Mouse (Mus musculus): Measurements from ENCODE around the gene Ffar2. TPM values are rescaled to one million over a fixed set of nuclear protein-coding genes. Genes with fewer than 3 reads are reported as not detected.
"Not testable (repeated sequence)": the region's sequence is repeated elsewhere in the genome, so short reads cannot be mapped to it uniquely, and the experiment has no call there.

The Ffar2 gene
- total RNA-seq, 2 experiments from 2014 or later, result not detected

- intact Hi-C loops (cut with DNase I); DNase-seq (ENCODE audit: low spot score in 2 of 2): not testable (repeated sequence)
These were observed 5.3 kb upstream of the Ffar2 start for GRCm38 (mm10) chr7:30828871-30829270.

DNA sequence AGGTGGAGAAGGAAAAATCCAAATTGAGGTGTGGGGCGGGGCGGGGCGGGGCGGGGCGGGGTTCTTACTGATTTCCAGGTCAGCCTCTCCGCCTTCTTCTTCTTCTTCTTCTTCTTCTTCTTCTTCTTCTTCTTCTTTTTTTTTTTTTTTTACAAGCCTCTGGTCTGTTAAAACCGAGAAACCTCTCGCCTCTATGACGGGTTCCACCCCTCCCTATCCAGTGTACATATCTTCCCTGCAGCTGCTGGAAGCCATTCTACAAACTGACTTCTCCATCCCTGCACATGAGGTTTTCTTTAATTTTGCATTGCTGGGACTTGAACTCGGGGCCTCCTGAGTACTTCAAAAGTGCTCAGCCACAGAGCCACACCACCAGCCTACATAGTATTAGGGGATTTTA is 3.1 kb upstream of the Ffar2 start:
- intact Hi-C loops (cut with DNase I), result no loop called here
- DNase-seq (ENCODE audit: low spot score in 2 of 2), result no peak

DNA sequence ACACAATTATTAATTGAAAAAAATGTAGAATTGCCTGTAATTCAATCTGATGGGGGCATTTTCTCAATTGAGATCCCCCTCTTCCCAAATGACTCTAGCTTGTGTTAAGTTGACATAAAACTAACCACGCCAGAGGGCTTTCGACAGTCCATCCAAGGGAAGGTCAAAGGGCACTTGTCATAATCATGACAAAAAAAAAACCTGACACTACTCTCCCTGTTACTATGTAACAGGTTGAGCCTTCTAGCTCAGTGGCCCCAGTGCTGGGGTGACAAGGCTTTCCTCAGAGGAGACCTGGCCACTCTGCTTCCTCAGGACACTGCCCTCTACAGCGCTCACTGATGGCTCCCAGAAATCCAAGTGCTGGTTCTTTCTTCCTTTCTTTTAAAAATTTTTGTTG is 731 bp upstream of the Ffar2 start:
- intact Hi-C loops (cut with DNase I), result no loop called here

DNA sequence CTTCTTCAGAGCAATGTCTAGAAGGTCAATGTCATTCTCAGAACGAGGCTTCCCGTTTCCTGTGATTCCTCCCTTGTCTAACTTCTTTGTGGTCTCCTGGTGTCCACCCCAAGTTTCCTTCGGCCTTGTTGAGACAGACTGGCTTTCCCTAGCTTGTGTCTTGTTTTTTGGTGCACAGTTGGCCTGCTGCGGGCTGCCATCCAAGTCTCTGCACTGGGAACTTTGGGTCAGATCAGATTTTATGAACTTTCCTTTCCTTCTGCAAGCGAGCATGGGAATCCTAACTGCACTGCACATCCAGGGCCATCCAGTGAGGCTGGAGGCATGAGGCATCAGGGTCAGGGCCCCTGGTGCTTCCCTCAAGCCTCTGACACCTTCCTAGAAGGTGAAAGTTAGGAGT is 2.0 kb downstream of the Ffar2 start:
- DNase-seq (ENCODE audit: low spot score in 2 of 2), result no peak
- intact Hi-C loops (cut with DNase I), result no loop called here

More for the DNA sequence above, 731 bp upstream of the Ffar2 start:
- no peak for DNase-seq (ENCODE audit: low spot score in 2 of 2)

DNA sequence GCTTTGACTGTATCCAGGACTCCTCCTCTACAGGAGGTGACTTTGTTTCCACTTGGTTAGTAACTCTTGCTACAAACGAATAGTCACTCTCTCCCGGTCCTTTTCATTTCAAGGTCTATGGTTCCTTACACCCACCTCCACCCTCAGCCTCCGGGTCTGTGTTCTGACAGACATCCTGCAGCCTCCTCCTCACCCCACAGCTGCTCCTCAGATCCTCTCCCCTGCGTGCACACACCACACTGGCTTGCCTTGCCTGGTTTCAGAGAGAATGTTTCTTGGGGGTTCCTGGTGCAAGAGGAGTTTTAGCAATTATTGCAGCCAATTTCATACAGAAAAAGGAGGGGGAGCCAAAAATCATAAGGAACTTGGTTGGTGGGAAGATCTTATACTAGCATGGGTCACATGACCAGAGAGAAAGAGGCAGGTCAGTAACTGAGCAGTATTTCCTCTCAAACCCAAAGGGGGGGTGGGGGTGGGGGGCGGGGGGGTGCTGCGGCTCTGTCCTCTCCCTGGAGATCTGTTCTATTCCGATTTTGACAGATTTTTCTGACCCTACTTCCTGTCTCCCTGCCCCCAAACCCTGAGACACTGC is 2.6 kb downstream of the Ffar2 start:
- no peak for DNase-seq (ENCODE audit: low spot score in 2 of 2)
- intact Hi-C loops (cut with DNase I), result no loop called here

DNA sequence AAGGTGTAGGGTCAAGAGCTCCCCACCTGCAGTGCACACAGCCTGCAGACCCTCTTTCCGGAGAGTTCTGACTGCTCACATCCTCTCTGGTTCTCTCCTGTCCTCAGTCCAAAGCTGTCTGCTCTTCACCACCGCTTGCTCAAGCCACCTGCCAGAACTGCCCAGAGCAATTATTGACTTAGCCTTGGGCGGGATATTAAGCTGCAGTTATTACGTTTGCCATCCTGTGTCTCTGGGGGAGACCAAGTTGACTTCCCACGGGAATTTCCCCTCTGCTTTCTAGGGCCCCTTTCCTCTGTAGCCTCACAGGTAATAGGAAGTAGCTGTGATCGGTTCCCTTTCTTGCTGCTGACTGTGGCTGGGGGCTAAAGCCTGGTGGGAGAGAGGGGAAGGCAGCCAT is 3.4 kb downstream of the Ffar2 start:
- intact Hi-C loops (cut with DNase I), result no loop called here
- no peak for DNase-seq (ENCODE audit: low spot score in 2 of 2)

DNA sequence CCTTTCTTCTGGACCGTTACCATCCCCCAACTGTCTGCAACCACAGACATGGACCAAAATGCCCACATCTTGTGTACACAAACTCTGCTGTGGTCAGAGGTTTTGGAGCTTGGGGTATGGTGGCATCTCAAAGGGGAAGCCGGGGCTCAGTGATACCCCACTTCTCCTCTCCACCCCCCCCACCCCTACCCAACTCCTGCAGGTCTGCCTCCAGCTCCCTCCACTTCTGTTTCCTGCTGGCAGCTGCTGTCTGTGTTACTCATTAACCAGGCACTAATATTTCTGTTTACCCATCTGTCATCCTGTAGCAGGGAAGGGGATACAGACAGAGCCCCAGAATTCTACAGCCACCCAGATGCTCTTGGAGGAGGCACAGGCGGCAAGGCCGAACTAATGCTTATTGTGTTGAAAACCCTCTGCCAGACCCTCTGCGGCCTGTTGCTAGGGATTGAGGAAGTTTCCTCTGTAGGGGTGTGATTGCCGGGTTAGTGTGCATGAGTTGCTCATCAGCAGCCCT is 11.2 kb downstream of the Ffar2 start:
- intact Hi-C loops (cut with DNase I), result loop anchor here (5.0 kb wide), 1 partner anchor 45 kb away; the partner anchor contains the start of gene Ffar3
- no peak for DNase-seq (ENCODE audit: low spot score in 2 of 2)

DNA sequence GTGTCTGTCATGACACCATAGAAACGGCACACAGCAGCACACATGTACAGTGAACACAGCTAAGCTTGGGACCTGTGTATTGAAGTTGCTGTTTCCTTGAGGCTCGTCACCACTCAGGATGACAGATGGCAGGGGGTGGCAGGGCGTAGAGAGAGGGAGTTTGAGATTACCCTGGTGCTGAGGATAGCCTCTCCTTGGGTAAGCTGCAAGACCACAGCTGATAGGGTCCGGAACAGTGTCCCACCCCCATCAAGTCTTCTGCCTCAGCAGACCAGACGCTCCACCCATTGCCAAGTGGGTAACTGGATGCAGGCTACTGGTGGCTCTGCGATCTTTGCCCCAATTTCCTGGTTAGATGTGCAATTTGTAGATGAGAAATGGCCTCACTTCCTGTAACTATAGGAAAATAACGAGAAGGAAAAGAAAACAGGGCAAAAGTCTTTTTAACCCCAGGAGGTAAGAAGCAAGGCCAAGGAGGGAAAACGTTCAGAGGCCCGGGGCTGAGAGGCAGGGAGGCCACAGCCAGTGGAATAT is 11.8 kb downstream of the Ffar2 start:
- intact Hi-C loops (cut with DNase I), result loop anchor here (5.0 kb wide), 1 partner anchor 45 kb away; the partner anchor contains the start of gene Ffar3
- DNase-seq (ENCODE audit: low spot score in 2 of 2), result no peak

GRCm38 (mm10) chr7:30810319-30810718 is 13.3 kb downstream of the Ffar2 start:
- no peak for DNase-seq (ENCODE audit: low spot score in 2 of 2)
- intact Hi-C loops (cut with DNase I), result loop anchor here (5.0 kb wide), 1 partner anchor 47 kb away; the partner anchor contains the start of gene Ffar3

GRCm38 (mm10) chr7:30805924-30806323 is 17.7 kb downstream of the Ffar2 start:
- no peak for DNase-seq (ENCODE audit: low spot score in 2 of 2)
- intact Hi-C loops (cut with DNase I), result no loop called here

DNA sequence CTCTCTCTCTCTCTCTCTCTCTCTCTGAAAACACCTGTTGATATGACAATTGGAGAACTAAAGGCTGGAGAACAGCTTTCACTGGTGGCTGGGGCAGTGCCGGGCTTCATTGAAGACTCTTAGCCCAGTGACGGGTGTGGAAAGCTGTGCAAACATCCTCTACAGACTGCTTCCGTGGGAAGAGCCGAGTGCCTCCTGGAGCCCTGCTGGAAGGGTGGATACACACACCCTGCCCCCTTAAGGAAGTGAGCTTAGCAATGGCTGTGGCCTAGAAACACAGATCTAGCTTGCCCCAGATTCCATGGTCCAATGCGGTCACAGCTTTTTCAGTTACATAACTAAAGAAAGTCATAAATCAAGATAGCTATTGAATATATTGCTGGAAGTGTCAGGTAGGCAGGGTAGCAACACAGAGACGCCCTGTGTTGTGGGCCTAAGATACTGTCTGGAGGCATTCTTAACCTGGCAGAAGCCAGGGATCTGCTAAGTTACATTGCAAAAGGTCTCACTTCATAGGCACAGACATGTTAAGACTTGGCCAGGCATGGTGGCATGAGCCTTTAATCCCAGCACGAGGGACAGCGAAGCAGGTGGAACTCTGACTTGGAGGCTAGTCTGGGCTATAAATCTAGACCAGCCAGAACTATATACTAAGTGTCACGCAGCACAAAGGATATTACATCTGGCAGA is 19.4 kb downstream of the Ffar2 start:
- intact Hi-C loops (cut with DNase I), result no loop called here
- DNase-seq (ENCODE audit: low spot score in 2 of 2), result no peak

GRCm38 (mm10) chr7:30803256-30803655 is 20.3 kb downstream of the Ffar2 start:
- no peak for DNase-seq (ENCODE audit: low spot score in 2 of 2)
- intact Hi-C loops (cut with DNase I), result no loop called here

DNA sequence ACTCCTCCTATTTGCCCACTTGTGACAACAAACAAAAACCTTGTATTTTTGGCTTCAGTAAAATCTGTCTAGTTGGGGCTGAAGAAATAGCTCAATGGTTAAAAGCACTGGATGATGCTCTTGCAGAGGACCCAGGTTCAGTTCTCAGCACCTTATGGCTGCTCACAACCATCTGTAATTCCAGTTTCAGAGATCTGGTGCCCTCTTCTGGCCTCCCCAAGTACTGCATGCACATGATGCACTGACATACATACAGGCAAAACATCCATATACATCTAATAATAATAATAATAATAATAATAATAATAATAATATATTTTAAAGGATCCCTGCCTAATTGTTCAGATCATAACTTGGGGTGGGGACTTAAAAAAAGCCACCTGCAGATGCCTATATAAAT is 22.9 kb downstream of the Ffar2 start:
- DNase-seq (ENCODE audit: low spot score in 2 of 2), result no peak
- intact Hi-C loops (cut with DNase I), result no loop called here

GRCm38 (mm10) chr7:30796790-30797189 is 26.8 kb downstream of the Ffar2 start:
- intact Hi-C loops (cut with DNase I), result no loop called here
- DNase-seq (ENCODE audit: low spot score in 2 of 2), result no peak

GRCm38 (mm10) chr7:30794921-30795320 is 28.7 kb downstream of the Ffar2 start:
- no peak for DNase-seq (ENCODE audit: low spot score in 2 of 2)
- intact Hi-C loops (cut with DNase I), result no loop called here

- DNase-seq (ENCODE audit: low spot score in 2 of 2), result no peak
- intact Hi-C loops (cut with DNase I), result no loop called here
These were observed 31.7 kb downstream of the Ffar2 start for GRCm38 (mm10) chr7:30791921-30792320.

DNA sequence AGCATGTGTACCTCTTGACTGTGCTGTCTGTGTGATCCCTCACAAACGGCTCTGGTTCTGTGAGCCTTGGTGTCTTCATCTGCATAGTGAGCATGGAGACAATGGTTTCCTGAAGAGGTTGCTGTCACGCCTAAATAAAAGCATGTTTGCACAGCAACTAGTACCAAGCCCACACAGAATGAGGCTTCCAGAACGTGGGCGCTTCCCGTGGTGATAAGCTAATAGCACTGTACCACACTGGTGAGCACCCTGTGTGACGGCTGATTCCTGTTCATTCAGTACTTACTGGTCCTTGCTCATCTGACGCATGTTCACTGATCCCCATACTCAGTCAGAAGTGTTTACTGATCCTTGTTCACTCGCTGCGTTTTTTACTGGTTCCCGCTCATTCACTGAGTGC is 33.4 kb downstream of the Ffar2 start:
- intact Hi-C loops (cut with DNase I), result no loop called here
- DNase-seq (ENCODE audit: low spot score in 2 of 2), result no peak

DNA sequence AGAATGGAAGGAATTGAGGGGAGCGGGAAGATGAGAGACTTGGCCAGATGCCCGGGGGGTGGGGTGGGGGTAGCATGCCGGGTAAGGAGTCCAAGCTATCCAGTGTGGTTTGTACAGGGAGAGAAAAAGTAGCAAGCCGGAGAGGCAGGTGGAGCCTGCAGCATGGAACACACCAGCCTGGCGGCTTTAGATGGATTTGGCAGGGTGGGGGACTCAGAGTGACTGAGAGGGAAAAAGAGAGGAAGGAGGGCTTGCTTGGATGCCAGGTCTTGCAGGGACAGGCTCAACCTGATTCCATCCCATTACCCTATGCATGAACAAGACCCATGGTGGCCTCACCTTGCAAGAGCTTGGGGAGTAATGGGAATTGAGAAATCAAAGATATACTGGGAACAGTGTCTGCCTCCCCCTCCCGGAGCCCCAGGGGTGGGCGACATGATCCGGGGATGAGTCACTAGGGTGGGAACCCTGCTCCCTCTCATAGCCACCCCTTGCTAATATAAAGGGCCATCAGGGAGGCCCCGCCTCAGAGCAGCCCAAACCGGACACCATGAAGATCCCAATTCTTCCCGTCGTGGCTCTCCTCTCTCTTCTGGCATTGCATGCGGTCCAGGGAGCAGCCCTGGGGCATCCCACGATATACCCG is 36.1 kb downstream of the Ffar2 start, which contains the start of gene Krtdap:
Gene Krtdap, plus strand, starts transcription at position 520 of the 646 bp plus-strand sequence.
- intact Hi-C loops (cut with DNase I), result no loop called here
- no peak for DNase-seq (ENCODE audit: low spot score in 2 of 2)

- no peak for DNase-seq (ENCODE audit: low spot score in 2 of 2)
- intact Hi-C loops (cut with DNase I), result no loop called here
These were observed 37.6 kb downstream of the Ffar2 start for GRCm38 (mm10) chr7:30785721-30786546.

- DNase-seq (ENCODE audit: low spot score in 2 of 2), result no peak
- intact Hi-C loops (cut with DNase I), result no loop called here
These were observed 38.4 kb downstream of the Ffar2 start for GRCm38 (mm10) chr7:30785154-30785553.
